Mouse (Mus musculus) erythroblast, embryonic 14.5 days (primary cell): ENCODE data around the gene Ralgapa1. TPM values are rescaled to one million over a fixed set of nuclear protein-coding genes. Genes with fewer than 3 reads are reported as not detected.
"Not testable (repeated sequence)": the region's sequence is repeated elsewhere in the genome, so short reads cannot be mapped to it uniquely, and the experiment has no call there.

ENCODE experiments used
- H3K27me3 ChIP-seq: 2 replicates; pipeline ENCODE4 v1.6.1; 2012; ENCODE audit warnings: inconsistent platforms; ENCODE audit not compliant: control insufficient read depth
- H3K36me3 ChIP-seq: 2 replicates; pipeline ENCODE4 v1.6.1; 2012; ENCODE audit warnings: mild to moderate bottlenecking, inconsistent platforms; ENCODE audit not compliant: control insufficient read depth
- H3K4me1 ChIP-seq: 2 replicates; pipeline ENCODE4 v1.6.1; 2012; ENCODE audit warnings: inconsistent platforms; ENCODE audit not compliant: control insufficient read depth
- H3K4me3 ChIP-seq: replicated peaks from 2 replicates; pipeline ENCODE3; 2012; ENCODE audit warnings: moderate library complexity, mild to moderate bottlenecking, inconsistent platforms
- H3K9me3 ChIP-seq: 2 replicates; pipeline ENCODE4 v1.6.1; 2012; ENCODE audit warnings: low read length, inconsistent platforms, mixed read lengths; ENCODE audit not compliant: control insufficient read depth
- GATA1 ChIP-seq: IDR thresholded peaks from 2 replicates; pipeline ENCODE4 v1.6.1; 2012; ENCODE audit warnings: low read length, inconsistent platforms, mixed read lengths
- TAL1 ChIP-seq: IDR thresholded peaks from 3 replicates; pipeline ENCODE4 v1.6.1; 2012; ENCODE audit warnings: low read length, inconsistent platforms, mixed read lengths
- polyA plus RNA-seq: library from polyadenylated mRNA; stranded (reverse); fragments of >175 nt; gene quantifications from 2 replicates; pipeline ENCODE4 v1.2.3, GENCODE M21; 2012

Ralgapa1 gene
- polyA plus RNA-seq, 1 experiment, result 0.83 TPM

- Histone ChIP-seq H3K9me3 (no peaks in the 10 kb centered on the region), H3K4me1 (no peaks in the 10 kb centered on the region), H3K4me3 (no peak overlapping the region), H3K27me3 (no peaks in the 10 kb centered on the region), H3K36me3 (peaks cover 23% of the 10 kb centered on the region)
- TF ChIP-seq TAL1 (no peak), GATA1 (no peak)
Observed at GRCm38 (mm10) chr12:55778301-55778700, 42.7 kb downstream of the Ralgapa1 start.

DNA sequence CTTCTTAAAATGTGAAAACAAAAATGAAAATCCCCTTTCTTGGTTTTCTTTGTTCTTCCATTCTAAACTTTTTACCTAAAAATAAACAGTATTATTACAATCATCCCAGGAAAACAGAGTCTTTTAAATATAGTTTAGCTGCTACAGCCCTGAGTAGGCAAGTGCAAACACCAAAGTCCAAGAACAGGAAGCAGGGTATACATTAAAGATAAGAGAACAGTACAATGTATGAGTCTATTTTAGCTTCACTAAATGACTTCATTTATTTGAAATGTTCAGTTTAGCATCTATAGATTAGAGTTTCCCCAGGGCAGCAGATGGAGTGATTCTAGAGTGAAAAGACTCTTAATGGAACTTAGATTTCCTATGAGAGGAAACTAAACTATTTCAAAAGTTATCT is 43.6 kb downstream of the Ralgapa1 start:
- Histone ChIP-seq H3K4me3 (no peak overlapping the region), H3K36me3 (peaks cover 23% of the 10 kb centered on the region), H3K27me3 (no peaks in the 10 kb centered on the region), H3K9me3 (no peaks in the 10 kb centered on the region), H3K4me1 (no peaks in the 10 kb centered on the region)
- TF ChIP-seq TAL1, result no peak
- no peak for TF ChIP-seq GATA1

- peaks cover 25% of the 10 kb centered on the region for H3K36me3 ChIP-seq
- TF ChIP-seq GATA1 (no peak), TAL1 (no peak)
Observed at GRCm38 (mm10) chr12:55774316-55774715, 46.7 kb downstream of the Ralgapa1 start.

DNA sequence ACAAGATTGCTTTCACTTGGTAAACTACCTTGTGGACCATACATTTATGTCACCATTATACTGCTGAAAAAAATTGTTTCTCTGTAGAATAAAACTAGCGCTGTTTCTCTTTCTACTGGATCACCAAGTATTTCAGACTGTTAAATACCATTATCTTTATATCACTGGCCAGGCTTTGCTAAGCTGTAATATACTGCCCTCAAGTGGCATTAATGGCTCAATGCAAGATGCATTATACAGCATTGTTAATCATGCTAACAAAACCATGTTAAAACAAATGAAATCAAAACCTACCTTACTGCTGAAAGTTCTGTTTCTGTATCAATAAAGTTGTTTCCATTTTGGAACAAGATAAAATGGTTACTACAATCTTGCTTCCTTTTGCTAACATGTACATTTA is 100.6 kb downstream of the Ralgapa1 start:
- no peaks in the 10 kb centered on the region for H3K9me3 ChIP-seq
- peaks cover 34% of the 10 kb centered on the region for H3K36me3 ChIP-seq
- no peak overlapping the region for H3K4me3 ChIP-seq
- H3K27me3 ChIP-seq, result no peaks in the 10 kb centered on the region
- TF ChIP-seq TAL1 (no peak), GATA1 (no peak)
- H3K4me1 ChIP-seq, result no peaks in the 10 kb centered on the region

More at GRCm38 (mm10) chr12:55774316-55774715, 46.7 kb downstream of the Ralgapa1 start:
- no peaks in the 10 kb centered on the region for H3K4me1 ChIP-seq
- H3K4me3 ChIP-seq, result no peak overlapping the region
- no peaks in the 10 kb centered on the region for H3K9me3 ChIP-seq
- H3K27me3 ChIP-seq, result no peaks in the 10 kb centered on the region

DNA sequence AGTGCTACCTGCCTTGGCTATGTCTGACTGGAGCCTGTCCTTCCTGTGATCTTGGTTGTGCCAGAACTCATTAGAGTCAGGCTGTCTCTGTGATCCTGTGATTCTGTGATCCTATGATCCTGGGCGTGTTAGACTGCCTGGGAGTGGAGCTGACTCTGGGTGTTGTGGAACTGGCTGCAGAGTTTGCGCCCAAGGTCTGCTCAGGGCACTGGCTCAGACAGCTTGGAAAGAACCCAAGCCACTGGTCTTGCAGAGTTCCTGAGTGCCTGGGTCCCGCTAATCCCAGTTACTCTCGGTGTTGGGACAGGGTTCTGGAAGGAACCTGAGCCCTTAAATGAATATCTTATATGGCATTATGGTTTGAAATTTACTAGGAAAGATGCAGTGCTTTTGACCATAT is 115.1 kb downstream of the Ralgapa1 start:
- no peaks in the 10 kb centered on the region for H3K4me1 ChIP-seq
- no peaks in the 10 kb centered on the region for H3K9me3 ChIP-seq
- peaks cover 27% of the 10 kb centered on the region for H3K36me3 ChIP-seq

DNA sequence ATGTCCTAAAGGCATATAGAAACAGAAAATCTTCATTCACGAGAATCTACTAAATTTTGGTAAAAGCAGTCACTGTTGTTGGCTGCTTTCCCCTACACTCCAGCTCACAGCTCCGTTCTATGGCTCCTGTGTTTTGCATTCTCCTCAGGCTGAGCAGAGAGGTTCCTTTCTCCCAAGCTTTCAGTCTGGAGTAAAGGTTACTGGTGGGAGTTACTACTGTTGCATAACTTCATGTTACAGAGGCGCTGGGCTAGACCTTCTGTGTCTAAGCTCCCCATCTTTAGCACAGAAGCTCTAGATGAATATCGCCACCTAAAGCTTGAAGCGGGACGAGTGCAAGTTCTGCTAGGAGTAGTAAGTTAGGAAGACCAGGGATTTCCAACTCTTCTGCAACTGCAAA is 154.3 kb downstream of the Ralgapa1 start:
- Histone ChIP-seq H3K4me3 (no peak overlapping the region), H3K27me3 (no peaks in the 10 kb centered on the region), H3K36me3 (peaks cover 5% of the 10 kb centered on the region), H3K4me1 (no peaks in the 10 kb centered on the region), H3K9me3 (no peaks in the 10 kb centered on the region)
- TF ChIP-seq TAL1 (no peak), GATA1 (no peak)

More for the DNA sequence above, 115.1 kb downstream of the Ralgapa1 start:
- H3K4me3 ChIP-seq, result no peak overlapping the region
- TF ChIP-seq TAL1 (no peak), GATA1 (no peak)
- H3K27me3 ChIP-seq, result no peaks in the 10 kb centered on the region

GRCm38 (mm10) chr12:55663194-55663593 is 157.8 kb downstream of the Ralgapa1 start:
- not testable (repeated sequence) for H3K9me3 ChIP-seq, H3K27me3 ChIP-seq, H3K4me1 ChIP-seq, H3K4me3 ChIP-seq
- H3K36me3 ChIP-seq, result peaks cover 16% of the 10 kb centered on the region

DNA sequence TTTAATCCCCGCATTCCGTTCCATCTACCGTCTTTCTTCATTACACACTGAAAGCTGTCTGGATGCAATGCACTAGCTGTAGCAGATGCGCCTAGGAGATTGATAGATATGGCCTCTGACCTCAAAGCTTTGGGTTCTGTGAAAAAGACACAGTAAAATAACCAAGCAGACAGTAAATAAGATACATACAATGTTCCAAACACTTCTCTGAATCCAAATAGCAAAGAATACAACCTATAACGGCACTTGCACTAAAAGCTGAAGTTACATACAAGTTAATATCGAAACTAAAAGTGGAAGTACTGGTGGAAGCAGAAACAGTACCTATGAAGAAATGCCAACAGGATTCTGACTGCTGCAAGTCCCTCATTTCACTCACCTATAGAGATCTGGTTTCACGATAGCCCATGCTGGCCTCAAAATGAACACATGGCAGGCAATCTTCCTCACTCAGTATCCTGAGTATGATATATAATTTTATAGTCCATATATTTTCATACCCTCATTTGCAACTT is 172.9 kb downstream of the Ralgapa1 start:
- Histone ChIP-seq H3K27me3 (no peaks in the 10 kb centered on the region), H3K4me1 (no peaks in the 10 kb centered on the region), H3K4me3 (no peak overlapping the region), H3K36me3 (no peaks in the 10 kb centered on the region), H3K9me3 (no peaks in the 10 kb centered on the region)
- TF ChIP-seq GATA1, result no peak
- no peak for TF ChIP-seq TAL1

DNA sequence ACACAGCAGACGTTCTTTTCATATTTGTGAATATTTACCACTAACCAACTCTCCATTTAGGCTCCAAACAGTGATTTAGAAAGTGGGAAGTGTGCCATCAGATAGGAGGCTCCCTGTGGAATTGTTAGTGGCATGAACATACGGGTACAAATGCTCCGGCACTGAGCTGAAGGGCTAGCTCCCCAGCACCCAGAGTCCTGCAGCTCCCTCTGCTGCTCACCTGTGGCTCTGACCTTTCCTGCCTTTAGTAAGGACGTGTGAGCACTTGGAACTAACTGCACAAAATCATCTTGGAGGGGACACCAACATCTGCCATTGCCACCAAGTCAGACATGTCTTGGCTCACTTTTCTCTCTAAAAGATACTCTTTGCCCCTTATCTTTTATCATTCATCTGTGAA is 194.3 kb downstream of the Ralgapa1 start:
- Histone ChIP-seq H3K9me3 (no peaks in the 10 kb centered on the region), H3K4me1 (peaks cover 27% of the 10 kb centered on the region), H3K27me3 (no peaks in the 10 kb centered on the region), H3K4me3 (no peak overlapping the region), H3K36me3 (no peaks in the 10 kb centered on the region)
- TF ChIP-seq GATA1 (no peak), TAL1 (no peak)

DNA sequence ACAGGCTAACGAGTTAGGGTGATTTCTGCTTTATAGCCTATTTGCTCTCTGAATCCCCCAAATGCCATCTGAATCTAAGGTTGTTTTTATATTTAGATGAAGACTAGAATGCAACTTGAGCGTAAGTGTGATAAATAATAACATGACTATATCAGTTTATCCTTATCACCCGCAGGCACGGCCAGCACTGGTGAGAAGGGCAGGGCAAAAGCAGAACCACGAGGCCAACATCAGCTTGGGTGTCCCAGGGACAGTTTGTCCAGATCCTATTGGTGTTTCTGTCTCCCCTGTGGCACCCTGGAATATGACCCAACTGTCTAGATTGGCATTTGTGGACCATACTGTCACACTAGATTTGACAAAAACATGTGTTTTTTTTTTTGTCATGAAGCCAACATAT is 197.7 kb downstream of the Ralgapa1 start:
- Histone ChIP-seq H3K4me3 (no peak overlapping the region), H3K4me1 (peaks cover 33% of the 10 kb centered on the region), H3K9me3 (no peaks in the 10 kb centered on the region), H3K27me3 (no peaks in the 10 kb centered on the region), H3K36me3 (no peaks in the 10 kb centered on the region)
- no peak for TF ChIP-seq GATA1
- TF ChIP-seq TAL1, result no peak
